ENCODE assay signal across 7 mouse cellular contexts in genomic region chr9:58248746-58249413, GRCm38 (mm10). TPM values are rescaled to one million over a fixed set of nuclear protein-coding genes. Genes with fewer than 3 reads are reported as not detected.
A peak's percentile ranks its signal among the peaks of the same experiment; 100 is the strongest.
DNase-seq lines count a peak whose midpoint lies in the region; ATAC-seq and TF ChIP-seq lines count a peak whose summit lies in the region.

No protein-coding gene starts in this region.

- peak overlapping the region; percentile 96 for H3K4me3 ChIP-seq in thymus, adult 2 months (ENCODE audit: control insufficient read depth, insufficient read depth, low read length)
- H3K4me3 ChIP-seq in forebrain, embryonic 13.5 days, result peak overlapping the region; percentile 42
- H3K4me3 ChIP-seq in liver, adult 2 months (ENCODE audit: insufficient read depth, low read depth, low read length), result peak overlapping the region; percentile 93

- DNase-seq in thymus, adult 2 months, result no peak
- DNase-seq in thymus, postnatal 36 days, result no peak
- peak; percentile 80 for DNase-seq in liver, adult 2 months (ENCODE audit: extremely low read depth, low read depth, low spot score)
- DNase-seq in urinary bladder, postnatal 14 days (ENCODE audit: low spot score), result no peak
- no peak for DNase-seq in layer of hippocampus, adult 8-10 months (ENCODE audit: low spot score in 2 of 2)

- peak overlapping the region; percentile 72 for H3K9ac ChIP-seq in forebrain, embryonic 13.5 days
- peak overlapping the region; percentile 92 for H3K9ac ChIP-seq in liver, adult 2 months (ENCODE audit: low read depth, low read length)

- H3K4me1 ChIP-seq in thymus, adult 2 months (replicated peaks; ENCODE audit: control insufficient read depth, insufficient read depth, low read length), result peaks cover 20% of the 10 kb centered on the region
- peaks cover 39% of the 10 kb centered on the region for H3K4me1 ChIP-seq in forebrain, embryonic 13.5 days
- peaks cover 11% of the 10 kb centered on the region for H3K4me1 ChIP-seq in liver, adult 2 months (ENCODE audit: control insufficient read depth, insufficient read depth, low read length)

- H3K27me3 ChIP-seq in thymus, adult 2 months (ENCODE audit: control insufficient read depth, insufficient read depth, low read length), result no peaks in the 10 kb centered on the region
- no peaks in the 10 kb centered on the region for H3K27me3 ChIP-seq in forebrain, embryonic 13.5 days
- no peaks in the 10 kb centered on the region for H3K27me3 ChIP-seq in liver, adult 2 months (ENCODE audit: control insufficient read depth, insufficient read depth, low read length)

- peak overlapping the region; percentile 94 for H3K27ac ChIP-seq in thymus, adult 2 months (ENCODE audit: control insufficient read depth, insufficient read depth, low read length)
- peak overlapping the region; percentile 45; the same call in 1 of the 2 replicates for H3K27ac ChIP-seq in forebrain, embryonic 13.5 days
- peak overlapping the region; percentile 95 for H3K27ac ChIP-seq in liver, adult 2 months (replicated peaks; ENCODE audit: insufficient read depth, low read depth, low read length)

- H3K4me2 ChIP-seq in forebrain, embryonic 13.5 days, result peak overlapping the region; percentile 64

- H3K9me3 ChIP-seq in forebrain, embryonic 13.5 days (replicated peaks), result no peaks in the 10 kb centered on the region

- H3K79me2 ChIP-seq in liver, adult 2 months (ENCODE audit: control insufficient read depth, insufficient read depth, low read length), result peaks cover 7% of the 10 kb centered on the region; the same call in 1 of the 2 replicates

- no peak for ATAC-seq in forebrain, embryonic 13.5 days
- no peak for ATAC-seq in activated CD4-positive, CD25-positive, alpha-beta regulatory T cell, adult 4 months

- no peaks in the 10 kb centered on the region for H3K36me3 ChIP-seq in thymus, adult 2 months (ENCODE audit: control insufficient read depth, insufficient read depth, low read length)
- H3K36me3 ChIP-seq in forebrain, embryonic 13.5 days (ENCODE audit: poor library complexity, severe bottlenecking), result no peaks in the 10 kb centered on the region
- H3K36me3 ChIP-seq in liver, adult 2 months (ENCODE audit: control insufficient read depth, insufficient read depth, low read length), result peaks cover 10% of the 10 kb centered on the region; the same call in 1 of the 2 replicates

- WGBS in thymus, adult 2 months, result 7% methylated on average over 7 of the region's 7 CpGs
- WGBS in forebrain, embryonic 13.5 days, result 53% methylated on average over 7 of the region's 7 CpGs
- 2% methylated on average over 7 of the region's 7 CpGs for WGBS in liver, adult 2 months

- no peak for TF ChIP-seq POLR2A in thymus, adult 2 months (IDR thresholded peaks at IDR 0.05; ENCODE audit: control insufficient read depth, extremely low read depth, insufficient read depth, low read length, poor library complexity)
- no peak for TF ChIP-seq POLR2A in liver, adult 2 months (IDR thresholded peaks at IDR 0.05; ENCODE audit: extremely low read depth, insufficient read depth, low read length)

- TF ChIP-seq CTCF in thymus, adult 2 months (IDR thresholded peaks at IDR 0.05; ENCODE audit: borderline replicate concordance, control insufficient read depth, extremely low read depth, insufficient read depth, low read length, poor library complexity), result no peak
- no peak for TF ChIP-seq CTCF in liver, adult 2 months (IDR thresholded peaks at IDR 0.05; ENCODE audit: low read depth, low read length)

RNA-seq across cellular contexts. Expression of gene Pml, which starts 0.7 kb away (rescaled TPM):
- 74.1 and 83.0 TPM in 2 replicates for polyA plus RNA-seq in thymus, adult 2 months (2012; rRNA removed)
- 7.1 and 8.3 TPM in 2 replicates for polyA plus RNA-seq in forebrain, embryonic 13.5 days (2015; fragmentation: Nextera tagmentation; extraction: Ambion mirVana)
- 7.4 and 8.9 TPM in 2 replicates for total RNA-seq in liver, adult 2 months (2014; rRNA removed)
- polyA plus RNA-seq in liver, adult 2 months (2012; rRNA removed), result 13.8 and 15.2 TPM in 2 replicates
- total RNA-seq in layer of hippocampus, adult 8-10 months (2022), result 10 to 100 TPM; 13.2 to 19.0 (median 15.6) TPM
- 10 to 100 TPM; 33.7 to 49.3 TPM for polyA plus RNA-seq in activated CD4-positive, CD25-positive, alpha-beta regulatory T cell, adult 4 months (2017; shearing (Covaris generic))

RNA-seq across cellular contexts. Expression of gene Stoml1, which starts 4.1 kb away (rescaled TPM):
- polyA plus RNA-seq in thymus, adult 2 months (2012; rRNA removed), result 67.4 and 71.5 TPM in 2 replicates
- 71.6 and 77.9 TPM in 2 replicates for polyA plus RNA-seq in forebrain, embryonic 13.5 days (2015; fragmentation: Nextera tagmentation; extraction: Ambion mirVana)
- 5.4 and 5.8 TPM in 2 replicates for total RNA-seq in liver, adult 2 months (2014; rRNA removed)
- 7.8 and 8.1 TPM in 2 replicates for polyA plus RNA-seq in liver, adult 2 months (2012; rRNA removed)
- 10 to 100 TPM; 65.2 to 77.4 (median 75.3) TPM for total RNA-seq in layer of hippocampus, adult 8-10 months (2022)
- 10 to 100 TPM; 21.1 to 23.9 TPM for polyA plus RNA-seq in activated CD4-positive, CD25-positive, alpha-beta regulatory T cell, adult 4 months (2017; shearing (Covaris generic))

RNA-seq across cellular contexts. Expression of gene Islr2, which starts 44.8 kb away (rescaled TPM):
- polyA plus RNA-seq in thymus, adult 2 months (2012; rRNA removed), result 0.50 and 1.4 TPM in 2 replicates
- polyA plus RNA-seq in forebrain, embryonic 13.5 days (2015; fragmentation: Nextera tagmentation; extraction: Ambion mirVana), result 50.1 and 56.9 TPM in 2 replicates
- total RNA-seq in liver, adult 2 months (2014; rRNA removed), result 0.07 TPM in 1 of 2 replicates, not detected in the other
- polyA plus RNA-seq in liver, adult 2 months (2012; rRNA removed), result not detected in 2 replicates
- total RNA-seq in layer of hippocampus, adult 8-10 months (2022), result 100 to 1,000 TPM in 1 of 4 experiments, 10 to 100 TPM in 3; 92.3 to 112 (median 95.9) TPM
- polyA plus RNA-seq in activated CD4-positive, CD25-positive, alpha-beta regulatory T cell, adult 4 months (2017; shearing (Covaris generic)), result not detected

RNA-seq across cellular contexts. Expression of gene Islr, which starts 44.8 kb away (rescaled TPM):
- polyA plus RNA-seq in thymus, adult 2 months (2012; rRNA removed), result 25.3 and 32.2 TPM in 2 replicates
- 10.0 and 11.2 TPM in 2 replicates for polyA plus RNA-seq in forebrain, embryonic 13.5 days (2015; fragmentation: Nextera tagmentation; extraction: Ambion mirVana)
- total RNA-seq in liver, adult 2 months (2014; rRNA removed), result 1.4 and 1.5 TPM in 2 replicates
- 6.8 and 7.7 TPM in 2 replicates for polyA plus RNA-seq in liver, adult 2 months (2012; rRNA removed)
- total RNA-seq in layer of hippocampus, adult 8-10 months (2022), result 10 to 100 TPM; 12.8 to 17.1 (median 13.6) TPM
- polyA plus RNA-seq in activated CD4-positive, CD25-positive, alpha-beta regulatory T cell, adult 4 months (2017; shearing (Covaris generic)), result under 1 TPM in 1 of 2 experiments, not detected in 1; 0.32 TPM

Comparison
In these comparisons a context has a peak if more than half of its experiments do, and no peak if none do; other contexts are left out.
1. H3K27ac ChIP-seq: peak in every context shown above with its lines; median percentile 95 in liver, adult 2 months; 94 in thymus, adult 2 months; 45 in forebrain, embryonic 13.5 days.
2. H3K4me3 ChIP-seq: peak in every context shown above with its lines; median percentile 96 in thymus, adult 2 months; 93 in liver, adult 2 months; 42 in forebrain, embryonic 13.5 days.
3. RNA of gene Islr2, which starts 44.8 kb away (polyA plus RNA-seq): 50.1 to 56.9 TPM in forebrain, embryonic 13.5 days; 0.50 to 1.4 TPM in thymus, adult 2 months, not detected in liver, adult 2 months and not detected in activated CD4-positive, CD25-positive, alpha-beta regulatory T cell, adult 4 months; every median in the first group is over 10 times any median in the second.